Mouse (Mus musculus): Measurements from ENCODE around the gene Slc35b2.

The Slc35b2 gene

DNA sequence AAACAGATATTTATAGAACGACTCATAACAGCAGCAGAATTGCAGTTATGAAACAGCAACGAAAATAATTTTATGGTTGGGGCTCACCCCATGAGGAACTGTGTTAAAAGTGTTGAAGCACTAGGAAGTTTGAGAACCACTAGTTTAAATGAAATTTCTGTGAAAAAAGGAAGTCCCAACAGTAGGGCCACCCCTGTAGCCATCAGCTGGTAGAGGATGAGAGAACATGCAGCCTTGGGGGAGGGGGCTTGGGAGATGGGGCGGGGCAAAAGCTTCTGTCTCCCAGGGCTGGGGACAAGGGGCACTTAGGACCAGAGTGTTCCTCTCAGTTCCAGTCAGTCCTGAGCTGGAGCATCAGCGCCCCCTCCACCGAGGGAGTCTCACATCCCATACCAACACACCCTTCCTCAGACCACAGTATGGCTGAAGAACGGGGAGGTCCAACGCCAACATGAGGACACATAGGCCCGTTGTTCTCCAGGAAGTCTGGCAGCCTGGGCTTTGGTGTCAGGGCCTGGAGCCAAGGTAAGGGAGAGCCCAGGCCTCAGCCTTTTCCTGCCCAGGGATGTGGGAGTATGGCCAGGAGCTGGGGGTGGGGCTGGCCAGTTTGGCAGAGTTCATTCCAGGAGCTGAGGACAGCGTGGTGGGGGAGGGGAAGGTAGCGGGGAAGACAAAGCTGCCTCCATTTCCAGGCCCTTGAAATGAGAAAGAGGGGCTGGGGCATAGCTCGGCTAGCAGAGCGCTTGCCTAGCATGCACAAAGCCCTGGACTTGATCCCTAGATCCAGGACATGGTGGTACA lies 20.6 kb downstream of the Slc35b2 start:
- DNase-seq (ENCODE audit: low spot score in 2 of 2), result peak; percentile 94

DNA sequence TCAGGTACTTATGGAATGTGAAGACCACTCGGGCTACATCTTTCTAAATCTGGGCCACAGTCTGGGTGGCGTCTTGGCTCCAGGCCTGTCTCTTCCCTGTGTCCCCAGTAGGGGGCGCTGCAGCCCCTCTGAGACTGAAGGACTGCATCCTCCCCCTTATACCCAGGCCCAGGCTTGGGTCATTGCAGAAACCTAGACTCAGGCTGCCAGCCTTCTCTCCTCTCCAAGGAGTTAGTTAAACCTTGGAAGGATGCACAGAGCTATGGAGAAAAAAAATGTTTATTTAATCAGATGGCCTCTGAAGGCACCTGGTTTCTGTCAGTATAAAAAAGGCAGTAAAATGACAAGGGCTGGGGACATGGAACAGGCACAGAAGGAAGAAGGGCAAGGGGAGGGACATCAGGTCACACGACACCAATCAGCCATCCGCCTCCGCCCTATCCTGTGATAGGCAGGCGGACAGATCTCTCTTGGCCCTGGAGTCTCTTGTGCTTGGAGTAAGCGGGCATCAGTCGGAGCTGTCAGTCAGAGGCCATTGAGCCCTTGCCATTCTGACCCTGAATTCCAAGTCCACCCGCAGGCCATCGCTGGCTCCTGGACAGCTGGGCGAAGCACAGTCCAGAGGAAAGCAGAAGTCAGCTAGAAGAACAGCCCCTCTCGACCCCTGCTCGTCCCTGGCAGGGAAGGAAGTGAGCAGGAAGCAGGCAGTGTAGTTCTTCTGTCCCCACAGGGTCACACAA lies 21.4 kb downstream of the Slc35b2 start:
- peak; percentile 85 to 86 for DNase-seq (ENCODE audit: low spot score in 2 of 2)

DNA sequence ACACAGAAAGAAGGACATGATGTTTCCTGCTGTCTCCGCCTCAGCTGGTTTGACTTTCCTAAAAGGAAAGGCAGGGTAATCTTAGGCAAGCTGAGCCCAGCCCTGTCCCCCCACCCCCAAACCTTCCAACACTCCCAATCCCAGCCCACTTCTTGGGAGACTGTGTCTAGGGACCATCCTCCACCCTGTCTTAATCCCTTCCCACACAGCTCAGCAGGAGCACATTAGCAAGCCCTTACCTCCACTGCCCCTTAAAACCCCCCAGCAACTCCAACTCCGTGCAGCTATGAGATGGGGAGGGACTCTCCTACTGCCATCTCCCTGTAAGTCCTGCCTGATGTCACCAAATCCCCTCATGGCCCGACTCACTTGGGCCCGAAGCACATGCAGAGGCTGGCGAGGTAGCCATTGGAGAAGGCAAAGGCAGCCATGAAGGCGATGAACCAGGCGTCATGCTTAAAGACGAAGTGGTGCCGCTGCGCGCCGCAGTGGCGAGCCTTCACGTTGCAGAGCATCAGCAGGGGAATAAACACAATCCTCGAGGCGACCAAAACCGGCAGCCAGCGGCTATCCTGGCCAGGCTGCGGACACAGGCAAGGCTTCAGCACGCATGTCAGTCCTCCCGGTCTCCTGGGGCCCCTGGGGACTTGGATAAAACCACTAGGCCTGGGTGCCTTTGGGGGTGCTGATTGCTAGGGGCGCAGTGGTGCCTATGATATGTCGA lies 22.2 kb downstream of the Slc35b2 start:
- DNase-seq (ENCODE audit: low spot score in 2 of 2), result no peak

DNA sequence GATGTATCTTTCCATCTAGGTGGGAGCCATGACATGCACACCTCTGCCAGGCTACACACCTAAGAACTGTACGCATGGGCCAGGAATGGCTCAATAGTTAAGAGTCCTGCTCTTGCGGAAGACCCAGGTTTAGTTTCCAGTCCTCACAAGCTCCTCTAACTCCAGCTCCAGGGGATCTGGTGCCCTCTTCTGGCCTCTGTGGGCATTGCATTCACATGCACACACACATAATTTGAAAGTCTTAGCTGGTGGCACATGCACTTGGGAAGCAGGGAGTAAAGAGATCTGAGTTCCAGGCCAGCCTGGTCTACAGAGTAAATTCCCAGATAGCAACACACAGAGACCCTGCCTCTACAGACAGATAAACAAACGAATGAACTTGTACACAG lies 22.8 kb downstream of the Slc35b2 start:
- DNase-seq (ENCODE audit: low spot score in 2 of 2), result no peak

DNA sequence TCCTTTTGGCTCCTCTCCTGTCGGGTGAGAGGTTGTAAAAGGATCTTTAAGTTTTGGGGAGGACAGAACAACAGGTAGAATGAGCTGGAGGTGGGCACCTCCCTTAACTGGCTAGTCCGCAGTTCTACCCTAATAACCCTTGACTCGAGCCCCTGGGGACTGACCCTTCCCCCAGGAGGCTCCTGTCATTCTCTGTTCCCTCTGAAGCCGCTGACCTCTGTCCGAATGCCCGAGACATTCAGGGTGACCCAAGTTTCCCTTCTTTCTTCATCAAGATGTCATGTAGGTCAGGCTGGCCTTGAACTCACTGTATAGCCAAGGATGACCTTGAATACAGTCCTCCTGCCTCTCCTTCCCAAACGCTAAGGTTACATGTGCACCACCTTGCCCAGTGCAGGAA lies 24.7 kb downstream of the Slc35b2 start:
- DNase-seq (ENCODE audit: low spot score in 2 of 2), result no peak

DNA sequence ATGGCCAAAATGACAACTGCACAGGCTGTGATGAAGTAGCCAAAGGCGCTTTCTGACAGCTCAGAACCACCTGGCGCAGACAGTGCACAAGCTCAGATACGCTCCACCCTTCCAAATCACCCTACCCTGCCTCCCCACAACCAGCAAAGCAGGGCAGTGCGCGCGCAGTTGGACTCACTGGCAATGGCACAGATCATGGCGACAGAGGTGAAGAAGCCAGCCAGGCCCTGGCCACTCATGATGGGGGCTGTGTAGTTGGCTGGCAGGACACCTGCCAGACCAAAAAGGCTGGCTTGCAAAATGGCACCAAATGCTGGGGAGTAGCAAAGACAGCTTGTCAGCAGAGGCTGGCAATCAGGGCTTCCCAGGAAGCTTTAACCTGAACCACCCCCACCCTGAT lies 25.6 kb downstream of the Slc35b2 start:
- DNase-seq (ENCODE audit: low spot score in 2 of 2), result no peak

DNA sequence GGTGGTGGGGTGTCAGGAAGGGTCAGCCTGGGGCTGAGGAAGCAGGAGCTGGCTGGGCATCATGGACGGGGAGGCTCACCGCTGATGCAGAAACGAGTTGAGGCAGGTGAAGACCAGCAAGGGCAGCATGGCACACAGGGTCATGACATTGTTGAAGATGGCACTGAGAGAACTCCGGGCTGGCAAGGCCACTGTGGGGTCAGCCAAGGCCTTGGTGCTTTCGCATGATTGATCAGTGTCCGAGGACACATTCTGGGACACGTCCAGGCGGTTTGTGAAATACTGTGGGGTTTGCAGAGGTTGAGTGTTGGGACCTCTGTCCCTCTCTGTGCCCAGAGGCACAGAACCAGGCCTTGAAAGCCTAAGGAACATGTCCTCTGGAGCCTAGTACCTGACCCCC lies 26.2 kb downstream of the Slc35b2 start:
- DNase-seq (ENCODE audit: low spot score in 2 of 2), result no peak

DNA sequence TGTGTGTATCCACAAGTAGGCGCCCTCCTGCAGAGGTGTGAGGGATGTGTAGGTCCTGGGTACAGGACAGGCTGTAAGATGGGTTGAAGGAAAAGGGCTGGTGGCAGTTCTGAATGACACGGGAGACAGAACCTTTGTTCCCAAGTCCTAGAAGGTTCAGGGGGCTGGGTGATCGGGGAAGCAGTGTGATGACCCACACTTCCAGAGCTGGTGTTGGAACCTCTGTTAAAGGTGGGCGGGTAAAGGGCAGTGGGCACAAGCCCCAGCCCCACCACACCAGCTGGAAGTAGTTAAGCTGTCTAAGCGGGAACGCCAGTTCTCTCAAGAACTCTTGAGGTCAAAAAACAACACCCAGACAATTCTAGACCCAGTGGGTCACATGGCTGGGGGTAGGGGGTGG lies 26.7 kb downstream of the Slc35b2 start:
- DNase-seq (ENCODE audit: low spot score in 2 of 2), result no peak

DNA sequence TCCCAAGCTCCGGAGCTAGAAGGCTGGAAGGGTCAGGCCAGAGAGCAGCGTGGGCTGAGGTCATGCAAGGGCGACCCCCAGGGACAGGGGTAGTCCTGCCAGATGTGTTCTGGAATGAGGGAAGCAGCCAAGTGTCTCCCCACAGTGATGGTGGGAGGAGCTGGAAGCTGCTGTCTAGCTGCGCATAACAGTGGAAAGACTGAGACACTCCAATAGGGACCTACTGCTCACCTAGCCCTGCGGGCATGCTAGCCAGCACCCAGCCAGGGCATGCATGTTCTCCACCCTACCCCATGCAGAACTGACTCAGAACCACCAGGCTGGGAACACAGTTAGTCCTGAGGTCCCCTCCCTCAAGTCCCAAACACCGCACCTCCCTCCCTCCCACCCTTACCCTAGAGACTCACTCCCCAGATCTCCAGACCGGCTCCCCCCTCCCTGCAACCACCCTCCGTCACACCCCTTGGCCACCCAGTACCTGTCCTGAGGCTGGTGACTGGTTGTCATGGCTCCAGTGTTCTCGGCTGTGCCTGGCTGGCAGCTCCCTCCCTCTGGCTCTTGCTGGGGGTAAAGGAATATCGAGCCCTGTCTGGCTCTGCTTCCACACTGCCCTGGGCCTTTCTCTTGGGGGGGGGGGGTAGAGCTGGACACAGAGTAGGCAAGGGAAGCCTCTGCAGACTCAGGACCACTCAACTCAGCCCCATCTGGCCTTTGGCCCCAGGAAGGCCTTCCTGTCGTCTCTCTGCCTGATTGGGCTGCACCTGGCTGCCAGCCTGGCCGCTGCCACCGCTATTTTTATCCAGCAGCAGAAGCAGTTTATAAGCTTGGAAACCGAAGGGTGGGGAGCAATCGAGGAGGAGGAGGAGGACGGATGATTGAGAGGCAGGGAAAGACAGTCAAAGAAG lies 28.3 kb downstream of the Slc35b2 start:
- DNase-seq (ENCODE audit: low spot score in 2 of 2), result peak; percentile 82 to 87

DNA sequence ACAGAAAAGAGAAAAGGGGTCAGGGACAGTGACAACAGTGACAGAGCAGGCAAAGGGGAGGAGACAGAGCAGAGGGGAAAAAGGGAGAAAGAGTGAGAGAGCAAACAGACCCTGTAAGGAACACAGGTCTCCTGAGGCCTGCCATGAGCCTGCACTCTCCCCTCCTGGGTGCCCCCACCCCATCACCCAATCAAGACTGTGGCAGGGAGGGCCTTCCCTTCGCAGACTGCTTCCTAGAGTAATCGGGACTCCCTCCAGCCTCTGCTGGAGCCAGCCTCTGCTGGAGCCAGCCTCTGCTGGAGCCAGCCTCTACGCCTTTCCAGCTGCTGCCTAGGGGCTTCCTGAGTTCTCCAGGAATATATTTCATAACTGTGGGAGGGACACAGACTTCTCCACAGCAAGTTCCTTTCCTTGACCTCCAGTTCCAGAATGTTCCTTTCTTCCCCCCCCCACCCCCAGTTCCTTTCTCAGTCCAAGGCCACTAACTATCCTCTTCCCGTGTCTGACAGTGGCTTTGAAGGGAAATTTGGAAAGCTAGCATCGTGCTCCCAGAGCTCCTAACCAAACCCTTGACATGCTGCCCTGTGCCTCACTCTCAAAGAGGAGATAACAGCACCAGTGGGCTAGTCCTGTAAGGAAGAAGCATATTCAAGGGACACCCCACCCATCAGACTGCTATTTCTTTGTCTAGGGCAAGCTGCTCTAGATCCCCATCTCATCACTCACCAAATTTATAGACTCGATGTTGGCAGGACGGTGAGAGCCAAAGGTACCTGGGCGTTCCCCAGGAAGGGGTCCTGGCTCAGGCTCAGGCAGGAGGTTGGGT lies 29.1 kb downstream of the Slc35b2 start:
- peak; percentile 66 to 73 for DNase-seq (ENCODE audit: low spot score in 2 of 2)

DNA sequence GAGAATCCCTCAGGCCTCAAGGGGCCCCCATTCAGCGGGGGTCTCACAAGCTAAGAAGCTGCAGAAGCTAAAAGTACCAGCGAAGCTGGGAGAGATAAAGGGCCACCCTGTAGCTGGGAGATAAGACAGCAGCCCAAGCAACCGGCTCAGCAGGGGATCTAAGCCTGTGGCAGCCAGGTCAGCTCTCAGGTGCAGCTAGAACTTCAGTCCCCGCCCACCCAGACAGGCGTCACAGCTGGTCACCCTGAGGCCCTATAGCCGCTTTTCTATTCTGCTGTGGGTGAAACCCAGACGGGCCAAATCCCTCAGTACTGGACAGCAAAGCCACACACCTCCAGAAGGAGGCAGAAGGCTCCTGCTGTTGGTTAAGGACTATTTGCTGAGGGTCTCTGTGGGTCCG lies 29.8 kb downstream of the Slc35b2 start:
- no peak for DNase-seq (ENCODE audit: low spot score in 2 of 2)

DNA sequence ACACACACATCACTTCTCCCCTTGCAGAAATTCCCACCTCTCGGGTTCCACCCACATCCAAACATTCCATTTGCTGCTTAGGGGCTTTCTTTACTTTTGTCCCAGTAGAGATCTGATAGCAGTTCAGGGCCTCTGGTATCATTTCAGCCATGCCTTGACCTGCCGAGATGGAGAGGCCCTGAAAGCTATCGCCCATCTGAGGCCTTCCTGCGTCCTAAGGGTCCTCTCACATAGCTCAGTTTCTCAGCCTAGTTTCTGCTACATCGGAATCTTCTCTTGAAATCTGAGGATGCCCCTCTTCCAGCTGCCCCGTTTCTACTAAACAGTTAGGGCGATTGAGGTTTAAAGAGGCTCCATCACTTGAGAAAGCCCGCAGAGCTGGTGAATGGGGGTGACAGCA lies 30.5 kb downstream of the Slc35b2 start:
- DNase-seq (ENCODE audit: low spot score in 2 of 2), result no peak

DNA sequence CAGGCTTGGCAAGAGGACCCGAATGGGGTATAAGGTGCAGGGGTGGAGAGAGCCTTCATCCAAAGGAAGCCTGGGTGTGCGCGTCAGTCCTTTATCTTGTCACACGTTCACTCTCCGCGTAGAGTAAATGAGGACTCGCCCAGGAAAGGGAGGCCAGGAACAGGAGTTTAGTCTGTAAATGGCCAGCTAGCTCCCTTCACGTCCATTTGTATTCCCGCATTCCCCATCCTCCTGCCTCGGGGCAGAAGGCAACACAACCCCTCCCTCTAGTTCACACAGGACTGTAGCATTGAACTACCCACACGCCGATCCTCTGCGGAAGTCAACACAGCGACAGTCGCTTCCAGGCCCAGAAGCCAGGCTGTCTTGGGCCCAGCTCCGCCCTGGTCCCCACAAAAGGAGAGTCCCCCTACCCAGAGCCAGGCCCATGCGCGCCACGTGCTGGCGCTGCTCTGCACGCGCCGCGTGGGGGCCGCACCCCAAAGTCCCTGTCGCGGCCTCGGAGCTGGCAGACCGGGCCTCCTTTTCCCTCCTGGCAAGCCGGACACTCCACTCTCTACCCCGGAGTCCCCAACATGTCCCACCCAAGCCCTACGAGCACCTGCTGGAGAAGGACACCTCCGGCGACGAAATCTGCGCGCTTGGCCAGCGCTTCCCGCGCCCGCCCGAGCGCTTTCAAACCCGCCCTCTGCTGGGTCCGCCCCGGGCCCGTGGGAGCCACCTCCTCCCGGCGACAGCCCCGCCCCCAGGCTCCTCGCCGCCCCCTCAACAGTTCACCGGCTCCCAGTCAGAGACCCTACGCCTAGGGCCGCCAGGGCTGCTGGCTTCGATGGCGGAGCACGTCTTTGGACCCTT lies 31.4 kb downstream of the Slc35b2 start:
- peak; percentile 82 to 85 for DNase-seq (ENCODE audit: low spot score in 2 of 2)

DNA sequence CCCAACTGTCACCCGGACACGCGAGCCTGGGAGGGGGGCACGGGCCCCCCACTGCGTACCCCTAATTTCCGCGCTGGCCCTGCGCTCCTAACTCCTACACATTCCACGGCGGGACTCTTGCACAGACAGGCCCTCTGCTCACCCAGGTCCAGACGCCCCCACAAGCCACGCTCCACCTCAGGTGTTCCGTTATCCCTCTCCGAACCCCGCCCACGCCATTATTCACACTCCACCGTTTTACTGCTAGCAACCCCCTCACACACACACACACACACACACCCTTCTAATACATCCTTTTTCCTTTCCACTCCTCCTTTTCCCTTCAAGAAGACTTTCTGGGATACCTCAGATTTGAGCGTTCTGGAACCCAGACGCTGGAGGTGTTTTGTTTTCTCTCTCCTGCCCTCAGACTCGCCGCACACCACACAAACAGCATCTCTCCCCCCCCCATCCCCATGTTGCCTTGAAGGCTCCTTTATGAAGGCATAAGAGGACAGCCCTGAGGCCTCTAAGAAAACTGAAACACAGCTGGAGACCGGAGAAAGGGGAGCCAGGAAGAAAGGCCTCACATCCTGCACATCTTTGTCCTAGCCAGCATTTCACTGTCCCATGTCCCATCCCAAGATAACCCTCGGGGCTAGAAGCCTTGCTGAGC lies 32.2 kb downstream of the Slc35b2 start:
- DNase-seq (ENCODE audit: low spot score in 2 of 2), result no peak

DNA sequence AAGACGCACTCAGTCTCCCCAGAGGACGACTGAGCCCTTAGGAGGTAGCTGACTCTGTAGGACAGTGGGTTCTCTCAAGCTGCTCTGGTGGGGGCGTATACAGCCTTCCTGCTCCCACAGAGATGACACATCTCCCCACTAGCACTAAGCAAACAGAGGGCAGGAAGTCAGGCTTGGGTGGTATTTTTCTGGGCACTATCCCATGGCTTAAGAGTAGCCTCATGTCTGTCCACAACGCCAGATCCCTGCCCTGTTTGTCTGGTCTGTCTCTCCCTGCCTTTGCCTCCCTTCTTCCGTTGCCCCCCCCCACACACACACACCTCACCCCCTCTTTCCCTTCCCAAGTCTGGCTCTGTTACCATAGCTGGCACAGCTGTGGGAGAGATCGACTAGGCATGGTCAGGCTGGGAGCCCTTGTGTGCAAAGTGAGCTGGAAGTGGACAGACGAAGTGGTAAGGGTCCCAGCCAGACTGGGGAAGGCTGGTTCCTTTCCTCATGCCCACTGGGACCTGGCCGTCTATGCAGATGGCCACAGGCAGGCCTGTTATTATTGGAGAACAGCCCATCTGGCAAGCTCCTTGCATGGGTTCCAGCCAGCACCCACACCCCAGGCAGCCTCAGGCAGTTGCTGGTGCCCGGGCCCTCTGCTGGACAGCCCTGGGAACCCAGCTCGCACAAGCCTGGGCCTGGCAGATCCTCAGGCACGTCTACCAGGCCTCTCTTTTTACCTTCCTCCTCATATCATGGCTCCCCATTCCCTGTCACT lies 33.1 kb downstream of the Slc35b2 start:
- DNase-seq (ENCODE audit: low spot score in 2 of 2), result peak; percentile 84 to 87

DNA sequence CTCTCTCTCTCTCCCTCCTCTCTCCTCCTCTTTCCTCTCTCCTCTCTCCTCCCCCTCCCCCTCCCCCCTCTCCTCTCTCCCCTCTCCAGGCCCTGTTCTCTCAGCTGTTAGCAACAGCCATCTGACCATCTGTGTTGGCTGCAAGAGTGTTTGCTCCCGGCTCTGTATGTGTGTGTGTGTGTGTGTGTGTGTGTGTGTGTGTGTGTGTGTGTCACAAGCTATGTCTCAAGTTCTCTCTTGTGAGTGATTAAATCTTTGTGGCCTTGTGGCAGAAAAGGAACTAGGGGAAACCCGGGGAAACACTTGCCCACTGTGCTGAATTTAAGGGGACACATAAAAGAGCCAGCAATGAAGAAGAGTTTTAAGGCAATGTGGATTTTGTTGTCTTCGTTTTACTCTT lies 34.1 kb downstream of the Slc35b2 start:
- DNase-seq (ENCODE audit: low spot score in 2 of 2), result peak in 1 of 2 experiments; percentile 67

DNA sequence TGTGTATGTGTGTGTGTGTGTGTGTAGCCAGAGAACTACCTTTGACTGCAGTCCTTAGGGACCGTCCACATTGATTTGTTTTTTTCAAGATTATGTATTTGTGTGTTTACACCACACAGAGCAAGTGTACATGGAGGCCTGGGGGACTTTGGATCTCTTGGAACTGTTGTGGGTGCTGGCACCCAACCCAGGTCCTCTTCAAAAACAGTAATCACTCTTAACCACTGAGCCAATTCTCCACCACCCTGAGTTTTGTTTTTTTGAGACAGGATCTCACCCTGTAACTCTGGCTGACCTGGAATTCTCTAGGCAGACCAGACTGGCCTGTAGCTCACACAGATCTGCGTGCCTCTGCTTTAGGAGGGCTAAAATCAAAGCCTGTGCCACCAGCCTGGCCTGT lies 34.7 kb downstream of the Slc35b2 start:
- DNase-seq (ENCODE audit: low spot score in 2 of 2), result no peak

DNA sequence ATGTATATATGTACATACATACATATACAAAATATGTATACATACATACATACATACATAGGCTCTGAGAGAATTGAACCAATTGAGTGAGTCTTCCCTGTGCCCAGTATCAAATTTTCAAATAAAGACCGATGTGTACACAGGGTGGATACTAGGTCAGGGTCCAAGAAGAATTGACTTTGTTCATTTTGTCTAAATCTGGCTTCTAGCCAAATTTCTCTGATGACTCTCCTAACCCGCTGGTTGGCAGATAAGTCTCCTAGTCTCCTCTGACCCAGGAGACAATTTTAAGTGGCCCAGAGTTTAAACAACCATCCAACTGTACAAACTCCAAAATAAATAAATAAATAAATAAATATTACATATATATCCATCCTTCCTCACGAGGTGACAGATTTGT lies 35.2 kb downstream of the Slc35b2 start:
- no peak for DNase-seq (ENCODE audit: low spot score in 2 of 2)

Measured in heart, adult 9 months (tissue).